Mouse (Mus musculus): ENCODE data around the gene Hist1h2ag. TPM values are rescaled to one million over a fixed set of nuclear protein-coding genes. Genes with fewer than 3 reads are reported as not detected.
"Not testable (repeated sequence)": the region's sequence is repeated elsewhere in the genome, so short reads cannot be mapped to it uniquely, and the experiment has no call there.

Hist1h2ag gene
- polyA plus RNA-seq (2012; rRNA removed): 0.54 and 1.1 TPM in 2 replicates

- TF ChIP-seq POLR2A (IDR thresholded peaks at IDR 0.05; ENCODE audit: borderline replicate concordance, extremely low read depth, low read depth, low read length): peak; percentile 74; the same call in 1 of the 2 replicates
- peak within 1 kb of the TSS; percentile 48 for H3K4me3 ChIP-seq (replicated peaks; ENCODE audit: extremely low read depth, low read depth, low read length)
- WGBS: under 1% methylated on average over 57 of the region's 80 CpGs
- H3K4me1 ChIP-seq (ENCODE audit: control insufficient read depth, insufficient read depth, low read length): not testable (repeated sequence)
- DNase-seq: peak; percentile 76
These were observed at the start of gene Hist1h2ag, which contains the start of gene Hist1h2bj for GRCm38 (mm10) chr13:22042568-22043502. Gene Hist1h2ag (minus strand): TSS chr13:22042944. Gene Hist1h2bj (plus strand): TSS chr13:22043214.

GRCm38 (mm10) chr13:22084140-22084539, 41.4 kb upstream of the Hist1h2ag start, which contains the start of gene Vmn1r188:
Gene Vmn1r188 (plus strand): TSS chr13:22084440.
- H3K4me1 ChIP-seq (ENCODE audit: control insufficient read depth, insufficient read depth, low read length); DNase-seq; H3K4me3 ChIP-seq (replicated peaks; ENCODE audit: extremely low read depth, low read depth, low read length): not testable (repeated sequence)
- whole genome bisulfite sequencing: 59% methylated on average over 1 of the region's 1 CpGs

- DNase-seq: no peak
- Histone ChIP-seq H3K4me1 (ENCODE audit: control insufficient read depth, insufficient read depth, low read length) (no peaks in the 10 kb centered on the region), H3K4me3 (replicated peaks; ENCODE audit: extremely low read depth, low read depth, low read length) (no peak overlapping the region)
- TF ChIP-seq POLR2A (IDR thresholded peaks at IDR 0.05; ENCODE audit: borderline replicate concordance, extremely low read depth, low read depth, low read length) (no peak), CTCF (IDR thresholded peaks at IDR 0.05; ENCODE audit: insufficient read depth, low read length) (no peak)
- 38% methylated on average over 1 of the region's 1 CpGs for WGBS
These were observed 20.7 kb upstream of the Hist1h2ag start for GRCm38 (mm10) chr13:22063468-22063867.

- TF ChIP-seq POLR2A (IDR thresholded peaks at IDR 0.05; ENCODE audit: borderline replicate concordance, extremely low read depth, low read depth, low read length) (no peak), CTCF (IDR thresholded peaks at IDR 0.05; ENCODE audit: insufficient read depth, low read length) (no peak)
- 68% methylated on average over 1 of the region's 1 CpGs for WGBS
- DNase-seq: no peak
- Histone ChIP-seq H3K4me3 (replicated peaks; ENCODE audit: extremely low read depth, low read depth, low read length) (no peak overlapping the region), H3K4me1 (ENCODE audit: control insufficient read depth, insufficient read depth, low read length) (no peaks in the 10 kb centered on the region)
These were observed 18.7 kb upstream of the Hist1h2ag start for GRCm38 (mm10) chr13:22061422-22061821.

- WGBS: 93% methylated on average over 1 of the region's 1 CpGs
- no peak overlapping the region for H3K4me3 ChIP-seq (replicated peaks; ENCODE audit: extremely low read depth, low read depth, low read length)
- TF ChIP-seq POLR2A (IDR thresholded peaks at IDR 0.05; ENCODE audit: borderline replicate concordance, extremely low read depth, low read depth, low read length): no peak
- no peak for TF ChIP-seq CTCF (IDR thresholded peaks at IDR 0.05; ENCODE audit: insufficient read depth, low read length)
- no peak for DNase-seq
- H3K4me1 ChIP-seq (ENCODE audit: control insufficient read depth, insufficient read depth, low read length): no peaks in the 10 kb centered on the region; the same call in 1 of the 2 replicates
These were observed 11.0 kb upstream of the Hist1h2ag start for GRCm38 (mm10) chr13:22053754-22054153.

- Histone ChIP-seq H3K4me1 (ENCODE audit: control insufficient read depth, insufficient read depth, low read length) (no peaks in the 10 kb centered on the region; the same call in 1 of the 2 replicates), H3K4me3 (replicated peaks; ENCODE audit: extremely low read depth, low read depth, low read length) (no peak overlapping the region)
- WGBS: 7% methylated on average over 5 of the region's 5 CpGs
- DNase-seq: no peak
- TF ChIP-seq CTCF (IDR thresholded peaks at IDR 0.05; ENCODE audit: insufficient read depth, low read length): no peak
- no peak for TF ChIP-seq POLR2A (IDR thresholded peaks at IDR 0.05; ENCODE audit: borderline replicate concordance, extremely low read depth, low read depth, low read length)
These were observed 8.7 kb upstream of the Hist1h2ag start for GRCm38 (mm10) chr13:22051523-22051859.

GRCm38 (mm10) chr13:22050591-22051522, 8.1 kb upstream of the Hist1h2ag start:
- peak; percentile 76 for DNase-seq
- no peaks in the 10 kb centered on the region; the same call in 1 of the 2 replicates for H3K4me1 ChIP-seq (ENCODE audit: control insufficient read depth, insufficient read depth, low read length)
- WGBS: under 1% methylated on average over 52 of the region's 52 CpGs
- TF ChIP-seq POLR2A (IDR thresholded peaks at IDR 0.05; ENCODE audit: borderline replicate concordance, extremely low read depth, low read depth, low read length) (peak; percentile 20; the same call in 1 of the 2 replicates), CTCF (IDR thresholded peaks at IDR 0.05; ENCODE audit: insufficient read depth, low read length) (peak; percentile 44)
- peak overlapping the region; percentile 76 for H3K4me3 ChIP-seq (replicated peaks; ENCODE audit: extremely low read depth, low read depth, low read length)

GRCm38 (mm10) chr13:22049737-22050440, 7.1 kb upstream of the Hist1h2ag start:
- no peak for TF ChIP-seq POLR2A (IDR thresholded peaks at IDR 0.05; ENCODE audit: borderline replicate concordance, extremely low read depth, low read depth, low read length)
- no peak for TF ChIP-seq CTCF (IDR thresholded peaks at IDR 0.05; ENCODE audit: insufficient read depth, low read length)
- WGBS: 3% methylated on average over 14 of the region's 14 CpGs
- DNase-seq: no peak
- H3K4me3 ChIP-seq (replicated peaks; ENCODE audit: extremely low read depth, low read depth, low read length): peak overlapping the region; percentile 50
- no peaks in the 10 kb centered on the region; the same call in 1 of the 2 replicates for H3K4me1 ChIP-seq (ENCODE audit: control insufficient read depth, insufficient read depth, low read length)

- no peak overlapping the region for H3K4me3 ChIP-seq (replicated peaks; ENCODE audit: extremely low read depth, low read depth, low read length)
- WGBS: 81% methylated on average over 2 of the region's 2 CpGs
- H3K4me1 ChIP-seq (ENCODE audit: control insufficient read depth, insufficient read depth, low read length): peaks cover under 1% of the 10 kb centered on the region; the same call in 1 of the 2 replicates
- DNase-seq: no peak
- no peak for TF ChIP-seq POLR2A (IDR thresholded peaks at IDR 0.05; ENCODE audit: borderline replicate concordance, extremely low read depth, low read depth, low read length)
- no peak for TF ChIP-seq CTCF (IDR thresholded peaks at IDR 0.05; ENCODE audit: insufficient read depth, low read length)
These were observed 6.3 kb upstream of the Hist1h2ag start for GRCm38 (mm10) chr13:22049041-22049440.

Data from lung, adult 2 months (tissue).